Mouse (Mus musculus): Measurements from ENCODE around the gene Olfr1347.

- no peak for TF ChIP-seq POLR2A (IDR thresholded peaks at IDR 0.05; ENCODE audit: borderline replicate concordance, extremely low read depth, low read depth, low read length)
- no peak for TF ChIP-seq CTCF (IDR thresholded peaks at IDR 0.05; ENCODE audit: insufficient read depth, low read length)
These were observed 26.6 kb upstream of the Olfr1347 start for GRCm38 (mm10) chr7:6526141-6526540.
